Mouse (Mus musculus): ENCODE data around the gene Hes6. TPM values are rescaled to one million over a fixed set of nuclear protein-coding genes. Genes with fewer than 3 reads are reported as not detected.

Hes6 gene
- polyA plus RNA-seq, 1 experiment: 5.1 TPM

DNA sequence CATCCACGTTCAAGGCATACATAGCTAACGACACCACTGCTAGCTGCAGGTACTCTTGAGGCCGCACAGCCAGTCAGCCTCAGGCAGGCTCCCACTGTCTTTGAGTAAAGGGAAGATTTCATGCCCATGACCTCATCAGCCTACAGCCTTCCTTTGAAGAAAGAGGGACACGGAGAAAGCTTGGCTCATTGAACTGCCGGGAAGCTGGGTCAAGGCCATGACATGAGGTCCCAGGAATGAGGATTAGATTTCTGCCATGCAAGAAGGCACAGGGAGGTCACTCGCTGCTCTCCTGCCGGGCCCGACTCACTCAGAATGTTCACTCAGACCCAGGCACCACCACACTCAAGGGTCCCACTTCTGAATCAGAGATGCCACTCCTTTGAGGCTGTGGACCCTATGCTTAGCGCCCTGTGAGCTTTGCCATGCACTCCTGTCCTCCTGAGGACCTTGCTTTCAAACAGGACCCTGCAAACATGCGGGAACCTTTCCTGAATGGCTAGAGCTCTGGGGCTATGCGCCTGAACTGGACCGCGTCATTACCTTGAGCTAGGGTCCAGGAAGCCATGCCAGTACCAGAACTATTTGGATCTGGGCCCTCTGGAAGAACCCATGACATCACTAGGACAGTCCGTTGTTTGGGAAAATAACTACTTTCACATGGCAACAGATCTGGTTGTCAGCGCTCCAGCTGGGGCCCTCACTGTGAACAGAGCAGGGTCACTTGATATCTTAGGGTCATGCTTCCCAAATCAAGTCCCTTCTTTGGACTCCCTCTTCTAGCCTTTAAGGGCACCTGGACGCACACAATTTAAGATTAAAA is 48.8 kb downstream of the Hes6 start:
- H3K4me3 ChIP-seq (ENCODE audit: control insufficient read depth, low read depth, low read length): no peak overlapping the region
- no peaks in the 10 kb centered on the region for H3K36me3 ChIP-seq (ENCODE audit: control insufficient read depth, insufficient read depth, low read length)
- no peak overlapping the region for H3K27ac ChIP-seq (ENCODE audit: control insufficient read depth, insufficient read depth, low read depth, low read length)
- H3K4me1 ChIP-seq (ENCODE audit: control insufficient read depth, insufficient read depth, low read length): peaks cover 17% of the 10 kb centered on the region
- TF ChIP-seq POLR2A (IDR thresholded peaks at IDR 0.05; ENCODE audit: control insufficient read depth, low read depth, low read length): no peak
- no peak for TF ChIP-seq CTCF (IDR thresholded peaks at IDR 0.05; ENCODE audit: control insufficient read depth, insufficient read depth, insufficient replicate concordance, low read depth, low read length)
- H3K27me3 ChIP-seq (ENCODE audit: control insufficient read depth, insufficient read depth, low read length): no peaks in the 10 kb centered on the region

GRCm38 (mm10) chr1:91362113-91362512 is 51.7 kb downstream of the Hes6 start:
- peaks cover 16% of the 10 kb centered on the region for H3K4me1 ChIP-seq (ENCODE audit: control insufficient read depth, insufficient read depth, low read length)

More at GRCm38 (mm10) chr1:91362113-91362512, 51.7 kb downstream of the Hes6 start:
- Histone ChIP-seq H3K27ac (ENCODE audit: control insufficient read depth, insufficient read depth, low read depth, low read length) (no peak overlapping the region), H3K36me3 (ENCODE audit: control insufficient read depth, insufficient read depth, low read length) (no peaks in the 10 kb centered on the region), H3K4me3 (ENCODE audit: control insufficient read depth, low read depth, low read length) (no peak overlapping the region), H3K27me3 (ENCODE audit: control insufficient read depth, insufficient read depth, low read length) (no peaks in the 10 kb centered on the region)
- TF ChIP-seq CTCF (IDR thresholded peaks at IDR 0.05; ENCODE audit: control insufficient read depth, insufficient read depth, insufficient replicate concordance, low read depth, low read length) (no peak), POLR2A (IDR thresholded peaks at IDR 0.05; ENCODE audit: control insufficient read depth, low read depth, low read length) (no peak)

Other genes starting within 250 kb of the Hes6 start
- 2.1 and 12.8 TPM in 2 replicates for gene Ramp1, start 234.2 kb downstream of the Hes6 start, polyA plus RNA-seq (2012; rRNA removed)
- gene Ube2f, start 163.7 kb downstream of the Hes6 start, polyA plus RNA-seq (2012; rRNA removed): 159 and 164 TPM in 2 replicates
- gene Scly, start 115.7 kb downstream of the Hes6 start, polyA plus RNA-seq (2012; rRNA removed): 13.3 and 18.0 TPM in 2 replicates
- 0.27 and 0.29 TPM in 2 replicates for gene Espnl, start 92.0 kb downstream of the Hes6 start, polyA plus RNA-seq (2012; rRNA removed)
- gene Klhl30, start 63.0 kb downstream of the Hes6 start, polyA plus RNA-seq (2012; rRNA removed): 0.21 and 0.31 TPM in 2 replicates
- 0.90 and 1.2 TPM in 2 replicates for gene Erfe, start 47.6 kb downstream of the Hes6 start, polyA plus RNA-seq (2012; rRNA removed)
- gene Ilkap, start 15.2 kb downstream of the Hes6 start, polyA plus RNA-seq (2012; rRNA removed): 20.0 and 20.2 TPM in 2 replicates
- 3.4 and 4.2 TPM in 2 replicates for gene Per2, start 45.3 kb upstream of the Hes6 start, polyA plus RNA-seq (2012; rRNA removed)
- gene Traf3ip1, start 80.6 kb upstream of the Hes6 start, polyA plus RNA-seq (2012; rRNA removed): 32.0 and 32.5 TPM in 2 replicates
- 99.1 and 121 TPM in 2 replicates for gene Asb1, start 126.5 kb upstream of the Hes6 start, polyA plus RNA-seq (2012; rRNA removed)